Comparison of ENCODE assay signal across 16 mouse cellular contexts in the genomic region with DNA sequence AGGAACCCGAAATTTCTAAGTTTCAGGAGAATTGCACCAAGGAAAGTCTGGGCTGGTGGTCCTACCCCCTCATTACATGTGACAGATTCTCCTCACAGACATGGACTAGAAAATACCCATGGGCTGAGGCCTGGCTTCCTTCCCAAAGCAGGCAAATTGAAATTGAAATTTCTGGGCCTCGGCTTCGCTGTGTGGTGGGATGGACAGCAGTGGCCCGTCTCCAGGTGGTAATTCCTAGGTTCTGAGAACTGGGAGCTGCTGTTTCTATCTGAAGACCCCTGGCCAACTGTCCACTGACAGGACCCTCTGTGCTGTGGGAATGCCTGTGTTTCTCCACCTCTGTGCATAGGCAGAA. TPM values are rescaled to one million over a fixed set of nuclear protein-coding genes. Genes with fewer than 3 reads are reported as not detected.
"Had no signal": no experiment of that assay in that cellular context is flagged by ENCODE, and none has a peak within 500 bp of the region (broad histone marks: within the 10 kb centered on the region; RNA-seq: fewer than 3 reads in every experiment).

No protein-coding gene starts in this region.

- H3K4me1 ChIP-seq: megakaryocyte, embryonic 14.5 days; midbrain, embryonic 13.5 days; midbrain, embryonic 15.5 days; neural tube, embryonic 12.5 days had no signal

- H3K27ac ChIP-seq: lung, embryonic 15.5 days; macrophage; midbrain, embryonic 13.5 days; midbrain, embryonic 15.5 days; neural tube, embryonic 12.5 days had no signal

- H3K27me3 ChIP-seq: lung, embryonic 15.5 days; midbrain, embryonic 13.5 days; midbrain, embryonic 15.5 days; neural tube, embryonic 12.5 days had no signal

- H3K4me3 ChIP-seq: lung, embryonic 15.5 days; megakaryocyte, embryonic 14.5 days; midbrain, embryonic 13.5 days; midbrain, embryonic 15.5 days; neural tube, embryonic 12.5 days had no signal

- ATAC-seq: liver, postnatal 0 days; midbrain, embryonic 13.5 days; midbrain, embryonic 15.5 days had no signal

- H3K36me3 ChIP-seq: lung, embryonic 15.5 days; midbrain, embryonic 13.5 days; midbrain, embryonic 15.5 days; neural tube, embryonic 12.5 days had no signal

- H3K9ac ChIP-seq: liver, postnatal 0 days; lung, embryonic 15.5 days; midbrain, embryonic 13.5 days; midbrain, embryonic 15.5 days; neural tube, embryonic 12.5 days had no signal

- H3K9me3 ChIP-seq: lung, embryonic 15.5 days; midbrain, embryonic 13.5 days; midbrain, embryonic 15.5 days; neural tube, embryonic 12.5 days had no signal

- H3K4me2 ChIP-seq: lung, embryonic 15.5 days; midbrain, embryonic 11.5 days; midbrain, embryonic 13.5 days; midbrain, embryonic 15.5 days; neural tube, embryonic 12.5 days had no signal

- DNase-seq: liver, postnatal 0 days; lung, adult 2 months; lung, postnatal 36 days; right cerebral cortex, postnatal 14 days; thymus, adult 18-20 months; thymus, postnatal 14 days; thymus, postnatal 36 days had no signal

RNA-seq across cellular contexts. Expression of a gene that starts 49.8 kb away (rescaled TPM):
- total RNA-seq: monocyte, adult 5-6 weeks; neutrophil, adult 5-6 weeks had no signal
- polyA plus RNA-seq: macrophage had no signal
